Mouse (Mus musculus) hindbrain, embryonic 15.5 days (tissue): ENCODE data around the gene Tgfb2. TPM values are rescaled to one million over a fixed set of nuclear protein-coding genes. Genes with fewer than 3 reads are reported as not detected.

Experiments used
- ATAC-seq: fragments of 200-750 bp; cut with Nextera tagmentation; 2 replicates; pipeline ENCODE4 v1.8.0; 2017; ENCODE audit warnings: low read depth, moderate number of reproducible peaks, moderate TSS enrichment; ENCODE audit not compliant: low FRiP score
- H3K27ac ChIP-seq: fragments of 300-500 bp; sonication (generic); replicated peaks from 2 replicates; pipeline ENCODE4 v1.5.1; 2015; ENCODE audit warnings: mild to moderate bottlenecking, inconsistent platforms
- H3K27me3 ChIP-seq: fragments of 300-500 bp; sonication (generic); 2 replicates; pipeline ENCODE4 v1.6.1; 2015; ENCODE audit warnings: control low read depth, inconsistent platforms
- H3K36me3 ChIP-seq: fragments of 300-500 bp; sonication (generic); 2 replicates; pipeline ENCODE4 v1.6.1; 2015; ENCODE audit warnings: control low read depth, inconsistent platforms
- H3K4me1 ChIP-seq: fragments of 300-500 bp; sonication (generic); replicated peaks from 2 replicates; pipeline ENCODE4 v1.6.1; 2015; ENCODE audit warnings: control low read depth, inconsistent platforms
- H3K4me2 ChIP-seq: fragments of 300-500 bp; sonication (generic); 2 replicates; pipeline ENCODE4 v1.6.1; 2015; ENCODE audit warnings: moderate library complexity, mild to moderate bottlenecking, inconsistent platforms
- H3K4me3 ChIP-seq: fragments of 300-500 bp; sonication (generic); 2 replicates; pipeline ENCODE4 v1.5.1; 2015; ENCODE audit warnings: mild to moderate bottlenecking, inconsistent platforms
- H3K9ac ChIP-seq: fragments of 300-500 bp; sonication (generic); 2 replicates; pipeline ENCODE4 v1.6.1; 2015; ENCODE audit warnings: inconsistent platforms
- H3K9me3 ChIP-seq: fragments of 300-500 bp; sonication (generic); 2 replicates; pipeline ENCODE4 v1.6.1; 2016; ENCODE audit warnings: control low read depth, inconsistent platforms
- WGBS: fragments of 180-500 bp; shearing (Covaris S2); methylation state at CpG from one replicate; pipeline ENCODE4 v1.1.7; 2015; 5-methylcytosine and 5-hydroxymethylcytosine counted together
- polyA plus RNA-seq: library from polyadenylated mRNA; unstranded; fragments of >200 nt; fragmentation: Nextera tagmentation; extraction: Ambion mirVana; gene quantifications from 2 replicates; pipeline ENCODE4 v1.2.1, GENCODE M21; 2015

Gene Tgfb2
- polyA plus RNA-seq, 1 experiment from 2014 or later: 36.2 TPM

DNA sequence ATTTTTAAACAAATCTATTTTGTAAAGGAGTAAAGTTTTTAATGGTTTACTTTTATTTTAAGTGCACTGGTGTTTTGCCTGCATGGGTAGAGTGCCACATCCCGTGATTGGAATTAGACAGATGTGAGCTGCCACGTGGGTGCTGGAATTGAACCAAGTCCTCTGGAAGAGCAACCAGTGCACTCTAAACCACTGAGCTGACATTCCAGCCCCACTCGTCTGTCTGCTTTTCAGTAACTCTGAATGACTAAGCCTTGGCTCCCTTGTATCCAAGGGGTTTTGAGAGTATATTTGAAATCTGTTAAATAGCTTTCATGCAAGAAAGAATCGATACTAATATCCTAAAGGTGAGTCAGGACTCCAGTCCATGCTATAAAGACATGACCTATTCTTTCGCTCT, 13.1 kb upstream of the Tgfb2 start:
- no peaks in the 10 kb centered on the region for H3K4me1 ChIP-seq
- H3K9ac ChIP-seq: no peak overlapping the region
- no peaks in the 10 kb centered on the region for H3K27me3 ChIP-seq
- H3K9me3 ChIP-seq: no peaks in the 10 kb centered on the region
- peaks cover 12% of the 10 kb centered on the region for H3K36me3 ChIP-seq
- H3K4me2 ChIP-seq: no peak overlapping the region
- 83% methylated on average over 5 of the region's 5 CpGs for WGBS
- ATAC-seq: no peak
- no peak overlapping the region for H3K4me3 ChIP-seq
- H3K27ac ChIP-seq: no peak overlapping the region

DNA sequence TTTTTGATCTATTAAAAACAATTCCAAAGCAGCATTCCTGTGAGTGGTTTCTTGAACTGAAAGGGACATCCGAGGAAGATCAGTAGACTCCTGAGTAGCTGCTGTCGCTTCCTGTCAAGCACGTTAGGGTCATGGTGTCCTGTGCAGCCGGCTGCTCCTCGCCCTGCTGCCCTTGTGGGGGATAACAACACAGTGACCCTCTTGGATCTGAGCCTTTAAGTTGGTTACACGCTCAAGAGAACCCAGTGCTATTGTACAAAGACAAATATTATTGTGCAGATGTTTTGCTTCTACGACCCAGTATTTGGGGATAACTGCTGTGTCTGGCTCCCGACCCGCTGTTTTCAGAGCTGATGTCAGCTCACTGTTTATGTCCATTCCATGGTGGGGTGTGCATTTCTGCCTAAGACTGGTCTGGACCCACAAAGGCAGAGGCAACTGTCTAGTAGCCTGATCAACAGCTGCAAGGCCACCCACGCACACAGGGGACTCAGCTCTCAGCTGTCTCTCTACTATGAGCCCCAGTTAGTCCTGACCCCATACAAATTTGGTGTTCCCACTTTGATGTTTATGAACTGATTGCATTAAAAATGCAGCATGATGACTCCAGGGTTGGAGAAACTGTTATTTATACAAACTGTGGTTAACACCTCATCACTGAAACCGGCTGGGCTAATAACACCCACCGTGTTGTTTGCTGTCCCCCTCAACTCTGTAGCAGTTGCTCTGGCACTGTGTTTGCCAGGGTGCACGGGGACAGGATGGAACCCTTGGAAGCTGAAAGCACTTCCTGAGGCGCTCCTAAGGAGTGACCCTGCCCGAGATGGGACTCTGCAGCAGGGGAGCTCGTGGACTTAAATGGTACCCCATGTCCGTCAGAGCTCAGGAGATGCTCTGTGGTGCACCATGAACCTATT, 9.4 kb upstream of the Tgfb2 start:
- Histone ChIP-seq H3K27ac (no peak overlapping the region), H3K9me3 (no peaks in the 10 kb centered on the region), H3K27me3 (no peaks in the 10 kb centered on the region), H3K4me3 (no peak overlapping the region), H3K36me3 (peaks cover 6% of the 10 kb centered on the region), H3K9ac (no peak overlapping the region), H3K4me1 (no peaks in the 10 kb centered on the region), H3K4me2 (no peak overlapping the region)
- no peak for ATAC-seq
- 84% methylated on average over 17 of the region's 17 CpGs for WGBS

DNA sequence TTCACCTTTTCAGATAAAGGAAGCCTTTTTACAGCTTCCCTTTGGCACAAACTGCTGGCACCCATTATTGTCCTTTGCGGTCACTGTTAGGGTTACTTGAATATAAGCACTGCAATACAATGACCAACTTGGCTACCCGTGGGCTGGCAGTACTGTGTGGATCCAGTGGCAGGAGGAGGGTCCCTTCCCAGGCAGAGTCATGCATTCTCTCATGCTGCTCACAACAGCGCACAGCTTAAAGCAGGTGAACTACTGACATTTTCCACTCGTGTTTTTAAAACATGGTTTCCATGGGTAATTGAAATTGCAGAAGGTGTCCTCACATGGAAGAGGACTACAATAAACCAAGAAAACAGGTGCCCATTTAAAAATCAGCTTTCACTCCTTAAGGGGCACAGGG, 8.4 kb upstream of the Tgfb2 start:
- WGBS: 83% methylated on average over 4 of the region's 4 CpGs
- no peak for ATAC-seq
- no peaks in the 10 kb centered on the region for H3K9me3 ChIP-seq

DNA sequence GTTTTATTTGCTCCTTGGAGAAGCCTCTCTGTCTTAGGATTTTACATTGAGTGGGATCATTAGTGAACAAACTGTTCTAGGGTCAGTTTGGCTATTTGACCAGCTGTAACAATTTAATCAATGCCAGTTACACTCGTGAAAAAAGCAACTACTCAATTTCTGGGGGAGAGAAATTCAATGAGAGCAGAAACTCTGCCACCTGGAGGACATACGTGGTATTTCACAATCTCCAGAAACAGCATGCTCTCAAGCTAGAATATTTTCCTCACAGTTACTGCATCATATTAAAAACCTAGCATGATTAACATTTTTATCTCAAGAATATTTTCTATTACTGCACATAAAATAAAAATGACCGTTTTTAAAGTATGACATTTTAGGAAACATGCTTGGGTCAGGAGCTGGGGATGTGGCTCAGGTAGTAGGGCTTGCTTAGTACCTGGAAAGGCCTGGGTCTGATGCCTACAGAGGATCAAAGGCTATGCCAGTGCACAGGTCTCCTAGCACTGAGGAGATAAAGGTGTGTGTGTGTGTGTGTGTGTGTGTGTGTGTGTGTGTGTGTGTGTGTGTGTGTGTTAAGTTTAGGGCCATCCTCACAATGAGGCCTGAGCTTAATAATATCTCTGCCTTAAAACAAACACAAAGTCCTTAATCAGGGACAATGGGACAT, 7.1 kb upstream of the Tgfb2 start:
- under 1% methylated on average over 3 of the region's 3 CpGs for WGBS
- Histone ChIP-seq H3K9ac (no peak overlapping the region), H3K27me3 (no peaks in the 10 kb centered on the region), H3K4me1 (no peaks in the 10 kb centered on the region), H3K36me3 (no peaks in the 10 kb centered on the region), H3K27ac (no peak overlapping the region), H3K4me2 (no peak overlapping the region), H3K4me3 (no peak overlapping the region), H3K9me3 (no peaks in the 10 kb centered on the region)
- no peak for ATAC-seq

More for the DNA sequence above, 8.4 kb upstream of the Tgfb2 start:
- no peak overlapping the region for H3K27ac ChIP-seq
- H3K27me3 ChIP-seq: no peaks in the 10 kb centered on the region
- no peak overlapping the region for H3K4me3 ChIP-seq
- H3K4me1 ChIP-seq: no peaks in the 10 kb centered on the region
- no peaks in the 10 kb centered on the region for H3K36me3 ChIP-seq
- no peak overlapping the region for H3K9ac ChIP-seq
- H3K4me2 ChIP-seq: no peak overlapping the region

DNA sequence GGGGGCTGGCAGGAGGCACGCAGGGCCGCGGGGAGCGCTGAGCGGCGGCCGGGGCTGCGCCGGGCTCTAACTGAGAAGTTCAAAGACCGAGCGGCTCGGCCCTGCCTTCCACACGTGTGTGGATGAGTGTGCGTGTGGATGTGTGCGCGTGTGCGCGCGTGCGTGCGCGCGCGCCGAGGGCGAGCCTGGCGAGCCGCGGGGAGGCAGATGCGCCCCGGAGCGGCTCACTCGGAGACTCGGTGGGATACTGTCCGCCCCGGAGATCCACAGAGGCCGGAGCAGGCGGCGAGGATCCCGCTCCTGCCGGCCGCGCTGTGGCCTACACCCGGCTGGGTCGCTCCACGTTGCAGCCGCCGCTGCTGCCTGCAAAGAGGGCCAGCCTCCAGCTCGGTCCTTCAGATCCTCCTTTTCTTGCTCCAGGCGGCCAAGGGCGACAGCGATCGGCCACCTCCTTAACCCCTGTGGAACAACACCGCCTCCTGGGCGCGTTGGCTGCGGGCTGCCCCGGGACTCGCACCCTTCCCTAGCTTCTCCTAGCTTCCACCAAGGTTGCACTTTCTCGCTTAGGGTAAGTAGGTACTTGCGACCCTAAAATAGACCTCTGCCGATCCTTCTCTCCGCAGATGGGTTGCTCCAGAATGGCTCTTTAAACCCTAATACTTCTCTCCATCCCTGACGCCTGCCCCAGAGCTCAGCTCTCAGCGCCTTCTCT, 430 bp downstream of the Tgfb2 start:
- Histone ChIP-seq H3K4me3 (peak overlapping the region; percentile 82), H3K9me3 (no peaks in the 10 kb centered on the region), H3K36me3 (no peaks in the 10 kb centered on the region), H3K27me3 (no peaks in the 10 kb centered on the region), H3K9ac (peak overlapping the region; percentile 82), H3K4me2 (peak overlapping the region; percentile 89), H3K27ac (peak overlapping the region; percentile 74), H3K4me1 (peaks cover 37% of the 10 kb centered on the region)
- peak; percentile 79 for ATAC-seq
- under 1% methylated on average over 63 of the region's 65 CpGs for WGBS

DNA sequence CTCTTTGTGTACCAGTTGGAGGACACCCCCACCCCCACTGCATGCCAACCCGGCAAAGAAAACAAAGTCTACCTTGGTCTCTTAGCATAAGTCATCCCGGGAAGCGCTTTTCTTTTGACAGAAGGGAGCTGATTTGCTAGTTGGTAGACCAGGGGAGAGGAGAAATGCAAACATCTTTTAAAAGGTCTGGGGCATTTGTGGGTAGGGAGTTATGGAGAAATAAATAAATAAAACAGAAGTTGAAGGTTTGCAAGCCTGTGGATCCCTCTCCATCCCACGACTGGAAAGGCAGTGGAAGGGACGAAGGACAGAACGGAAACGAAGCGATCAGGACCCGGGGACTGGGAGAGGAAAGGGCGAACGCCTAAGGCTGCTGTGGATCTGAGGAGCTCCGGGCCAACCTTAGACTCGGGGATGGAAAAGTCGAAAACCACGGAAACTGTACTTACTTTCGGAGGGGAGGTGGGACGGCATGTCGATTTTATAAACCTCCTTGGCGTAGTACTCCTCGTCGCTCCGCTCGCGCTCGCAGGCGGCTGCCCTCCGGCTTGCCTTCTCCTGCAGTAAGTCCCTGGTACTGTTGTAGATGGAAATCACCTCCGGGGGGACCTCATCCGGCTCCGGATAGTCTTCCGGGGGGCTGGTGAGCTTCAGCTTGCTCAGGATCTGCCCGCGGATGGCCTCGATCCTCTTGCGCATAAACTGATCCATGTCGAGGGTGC, 1.6 kb downstream of the Tgfb2 start:
- H3K9me3 ChIP-seq: no peaks in the 10 kb centered on the region
- no peak for ATAC-seq
- H3K27me3 ChIP-seq: no peaks in the 10 kb centered on the region
- H3K36me3 ChIP-seq: no peaks in the 10 kb centered on the region
- peak overlapping the region; percentile 82 for H3K4me3 ChIP-seq
- peak overlapping the region; percentile 82 for H3K9ac ChIP-seq
- under 1% methylated on average over 36 of the region's 36 CpGs for WGBS
- H3K4me1 ChIP-seq: peaks cover 37% of the 10 kb centered on the region
- H3K4me2 ChIP-seq: peak overlapping the region; percentile 89
- H3K27ac ChIP-seq: peak overlapping the region; percentile 46

DNA sequence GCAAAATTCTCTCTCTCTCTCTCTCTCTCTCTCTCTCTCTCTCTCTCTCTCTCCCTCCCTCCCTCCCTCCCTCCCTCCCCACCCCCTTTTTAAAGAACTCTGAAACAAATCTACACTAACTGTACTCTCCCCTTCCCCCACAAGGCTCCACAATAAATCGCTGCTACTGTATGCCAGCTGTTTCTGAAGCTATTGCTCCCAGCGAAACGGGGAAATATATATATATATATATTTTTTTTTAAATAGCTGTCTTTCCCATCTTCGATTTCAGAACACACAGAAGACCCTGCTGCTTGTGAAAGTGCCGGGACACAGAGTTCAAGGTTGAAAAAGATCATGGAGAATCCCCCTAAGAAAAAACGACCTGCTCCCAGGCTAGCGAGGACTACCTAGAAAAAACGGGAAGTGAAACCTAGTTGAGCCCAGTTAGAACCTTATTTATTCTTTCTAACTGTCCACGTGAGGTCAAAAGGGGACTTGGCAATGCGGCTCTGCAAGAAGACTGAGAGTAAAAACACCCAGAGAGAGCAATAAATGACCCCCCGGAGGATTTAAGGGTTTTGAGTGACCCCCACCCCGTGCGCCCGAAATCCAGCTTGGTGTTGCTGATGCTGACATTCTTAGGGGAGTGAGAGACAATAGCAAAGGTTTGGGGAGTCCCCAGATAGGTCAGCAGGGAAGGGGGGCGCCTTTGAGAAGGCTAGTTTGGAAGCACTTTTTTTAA, 2.4 kb downstream of the Tgfb2 start:
- H3K36me3 ChIP-seq: no peaks in the 10 kb centered on the region
- peaks cover 37% of the 10 kb centered on the region for H3K4me1 ChIP-seq
- 0% methylated on average over 15 of the region's 15 CpGs for WGBS
- peak overlapping the region; percentile 89 for H3K4me2 ChIP-seq
- H3K27me3 ChIP-seq: no peaks in the 10 kb centered on the region
- peak overlapping the region; percentile 64 for H3K27ac ChIP-seq
- no peaks in the 10 kb centered on the region for H3K9me3 ChIP-seq
- ATAC-seq: no peak
- H3K9ac ChIP-seq: peak overlapping the region; percentile 82
- H3K4me3 ChIP-seq: peak overlapping the region; percentile 82

DNA sequence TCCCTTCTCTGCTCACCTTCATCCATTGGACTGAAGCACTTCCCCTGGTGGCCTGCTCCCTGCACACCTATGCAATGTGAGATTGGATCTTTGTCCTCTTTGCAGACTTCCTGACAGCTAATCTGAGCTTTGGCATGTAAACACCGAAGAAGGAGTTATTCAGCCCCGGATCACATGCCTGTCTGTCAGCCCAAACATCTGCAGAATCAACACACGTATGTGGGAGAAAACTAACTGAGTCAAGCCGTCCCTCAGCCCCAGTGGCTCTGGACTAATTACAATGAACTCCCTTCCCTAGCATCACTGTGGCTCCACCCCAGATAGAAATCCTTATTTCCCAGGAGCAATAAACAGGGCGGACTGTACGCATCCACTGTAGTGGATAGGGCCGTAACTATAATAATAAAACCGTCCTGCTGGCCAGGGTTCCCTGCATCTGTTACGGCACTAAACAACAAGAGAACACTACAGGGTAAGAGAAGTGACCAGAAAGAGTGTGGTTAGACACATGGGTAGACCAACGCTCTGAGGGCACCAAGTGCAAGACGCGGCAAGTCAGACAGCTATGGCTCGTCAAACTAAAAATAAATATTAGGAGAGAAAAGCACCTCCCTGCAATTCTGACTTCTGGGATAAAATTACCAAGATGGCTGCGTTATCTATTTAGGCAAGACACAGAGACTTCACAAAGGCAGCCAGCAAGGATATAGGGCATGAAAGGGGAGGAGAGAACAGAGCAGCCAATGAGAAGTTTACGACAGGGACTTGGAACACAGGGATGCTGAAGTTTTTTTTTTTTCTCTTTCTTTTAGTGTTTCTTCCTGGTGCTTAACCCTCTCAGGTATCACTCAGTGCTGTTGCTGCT, 3.2 kb downstream of the Tgfb2 start:
- no peaks in the 10 kb centered on the region for H3K36me3 ChIP-seq
- H3K27ac ChIP-seq: peak overlapping the region; percentile 64
- peak overlapping the region; percentile 11 for H3K9ac ChIP-seq
- peak overlapping the region; percentile 89 for H3K4me2 ChIP-seq
- H3K9me3 ChIP-seq: no peaks in the 10 kb centered on the region
- H3K4me1 ChIP-seq: peaks cover 37% of the 10 kb centered on the region
- no peaks in the 10 kb centered on the region for H3K27me3 ChIP-seq
- WGBS: 18% methylated on average over 15 of the region's 15 CpGs
- H3K4me3 ChIP-seq: peak overlapping the region; percentile 82
- peak; percentile 39; the same call in 1 of the 2 replicates for ATAC-seq

DNA sequence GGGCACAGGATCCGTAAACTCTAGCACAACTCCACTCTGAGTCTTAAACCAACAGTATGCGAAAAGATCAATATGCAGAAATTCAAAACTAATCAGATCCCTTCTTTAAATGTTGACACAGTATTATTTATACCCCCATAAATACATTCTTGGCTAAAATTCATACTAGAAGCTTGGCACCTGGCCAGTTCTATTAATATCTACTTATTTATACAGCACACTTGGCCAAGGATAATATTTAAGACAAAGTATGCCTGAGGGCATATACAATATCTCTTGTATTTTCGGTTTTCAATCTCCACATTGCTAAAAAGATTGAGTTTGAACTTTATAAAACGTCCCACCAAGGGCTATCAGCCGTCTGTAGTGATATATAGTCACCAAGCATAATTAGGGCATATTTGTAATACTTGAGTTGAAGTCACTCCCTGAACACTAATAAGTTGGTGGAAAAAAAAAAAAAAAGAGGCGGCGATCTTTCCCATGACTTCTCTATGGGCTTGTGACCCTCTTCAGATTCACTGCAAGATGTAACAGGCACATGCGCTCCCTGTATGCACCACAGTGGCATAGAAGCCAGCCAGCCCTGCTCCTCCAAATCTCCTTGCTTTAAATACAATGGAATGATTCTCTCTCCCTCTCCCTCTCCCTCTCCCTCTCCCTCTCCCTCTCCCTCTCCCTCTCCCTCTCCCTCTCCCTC, 4.4 kb downstream of the Tgfb2 start:
- H3K27me3 ChIP-seq: no peaks in the 10 kb centered on the region
- no peak overlapping the region for H3K27ac ChIP-seq
- peaks cover 34% of the 10 kb centered on the region for H3K4me1 ChIP-seq
- no peak for ATAC-seq
- 73% methylated on average over 8 of the region's 8 CpGs for WGBS
- H3K36me3 ChIP-seq: no peaks in the 10 kb centered on the region
- no peaks in the 10 kb centered on the region for H3K9me3 ChIP-seq
- no peak overlapping the region for H3K9ac ChIP-seq
- H3K4me3 ChIP-seq: no peak overlapping the region
- peak overlapping the region; percentile 28; the same call in 1 of the 2 replicates for H3K4me2 ChIP-seq

DNA sequence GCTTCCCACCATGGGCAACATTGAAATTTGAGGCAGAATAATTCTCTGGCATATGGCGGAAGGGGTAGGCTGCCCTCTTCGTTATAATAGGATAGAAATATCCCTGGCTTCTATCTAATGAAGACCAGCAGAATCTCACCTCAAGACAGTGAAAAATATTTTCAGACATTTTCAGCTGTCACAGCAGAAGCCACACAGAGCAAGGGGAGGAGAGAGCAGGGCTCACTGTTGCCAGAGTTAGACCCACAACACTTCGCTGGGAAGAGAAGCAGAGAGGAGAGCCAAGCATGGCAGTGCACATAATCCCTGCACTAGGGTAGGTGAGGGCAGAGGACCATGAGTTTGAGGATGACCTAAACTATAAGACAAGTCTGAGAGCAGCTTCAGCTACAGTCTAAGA, 5.3 kb downstream of the Tgfb2 start:
- Histone ChIP-seq H3K36me3 (no peaks in the 10 kb centered on the region), H3K4me3 (no peak overlapping the region), H3K27ac (no peak overlapping the region), H3K27me3 (no peaks in the 10 kb centered on the region), H3K9me3 (no peaks in the 10 kb centered on the region), H3K4me1 (peaks cover 26% of the 10 kb centered on the region), H3K9ac (no peak overlapping the region), H3K4me2 (0 out of 2 replicates have a peak overlapping the region, but pooled peaks have one; percentile 11)
- 76% methylated on average over 3 of the region's 3 CpGs for WGBS
- no peak for ATAC-seq
